Mouse (Mus musculus): ENCODE data around the gene Tbc1d2b.

DNA sequence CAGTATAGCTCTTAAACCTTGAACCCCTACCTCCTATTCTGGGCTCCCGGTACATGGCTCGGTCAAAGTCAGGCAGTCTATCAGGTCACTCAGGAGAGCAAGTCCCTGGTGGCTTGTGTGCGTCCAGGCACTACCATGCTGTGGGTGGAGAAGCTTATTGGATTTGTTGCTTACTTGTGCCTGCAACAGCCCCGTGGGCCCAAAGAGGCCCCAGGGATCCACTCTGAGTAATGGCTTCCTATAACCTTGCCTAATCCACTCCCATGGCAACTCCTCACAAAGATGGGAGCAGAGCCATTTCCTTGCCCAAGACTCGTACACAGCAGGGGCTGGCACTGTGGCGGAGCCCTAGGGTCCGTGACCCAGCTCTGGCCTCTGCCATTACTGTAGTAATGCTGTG, 69.5 kb downstream of the Tbc1d2b start:
- TF ChIP-seq CTCF (IDR thresholded peaks at IDR 0.05; ENCODE audit: low read depth, low read length): no peak
- no peak for TF ChIP-seq TAL1 (conservative IDR thresholded peaks at IDR 0.05; ENCODE audit: low read depth, low read length)
- TF ChIP-seq POLR2AphosphoS5 (IDR thresholded peaks at IDR 0.05; ENCODE audit: insufficient replicate concordance, low read depth, low read length): no peak

All from G1E (cell line).